Mouse (Mus musculus) megakaryocyte, adult 5-6 weeks (primary cell): Measurements from ENCODE around the gene Ccl4. TPM values are rescaled to one million over a fixed set of nuclear protein-coding genes. Genes with fewer than 3 reads are reported as not detected.

Source experiments
- ATAC-seq: 2 replicates; pipeline ENCODE4 v1.8.0; 2016; ENCODE audit warnings: mild to moderate bottlenecking, inconsistent platforms; ENCODE audit not compliant: poor library complexity, severe bottlenecking
- total RNA-seq, 2 experiments: library from RNA; stranded (forward) in 1 of 2; stranded (reverse) in 1 of 2; fragments of 153-499, 151-499 nt in 1 of 2; fragments of 221-1000, 200-1000 nt in 1 of 2; gene quantifications; 2 replicates each; pipeline versions ENCODE4 v1.2.3 to v1.2.4; 2015 to 2017

Ccl4 gene
- total RNA-seq, 2 experiments from 2014 or later = 51.5 to 59.5 TPM

- peak; percentile 64 for ATAC-seq
Measured at GRCm38 (mm10) chr11:83663532-83663931, 1.1 kb downstream of the Ccl4 start.

DNA sequence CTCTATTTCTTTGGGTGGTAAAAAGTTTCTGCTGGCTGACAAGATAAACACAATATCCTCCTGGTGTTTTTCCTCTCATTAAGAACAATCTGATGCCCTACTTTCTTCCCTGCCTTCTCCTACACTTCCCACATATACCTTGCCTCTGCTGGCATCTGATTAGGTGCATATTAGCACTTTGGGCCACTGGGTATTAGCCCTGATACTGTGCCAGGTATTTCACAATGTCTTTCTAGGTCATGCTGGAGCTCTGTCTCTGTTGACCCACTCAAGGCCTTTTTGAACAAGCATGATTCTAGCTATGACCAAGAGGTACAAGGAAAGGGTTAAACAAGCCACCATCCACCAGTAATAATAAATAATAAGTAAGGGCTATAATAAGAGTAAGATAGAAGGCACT lies 9.4 kb downstream of the Ccl4 start:
- no peak for ATAC-seq

DNA sequence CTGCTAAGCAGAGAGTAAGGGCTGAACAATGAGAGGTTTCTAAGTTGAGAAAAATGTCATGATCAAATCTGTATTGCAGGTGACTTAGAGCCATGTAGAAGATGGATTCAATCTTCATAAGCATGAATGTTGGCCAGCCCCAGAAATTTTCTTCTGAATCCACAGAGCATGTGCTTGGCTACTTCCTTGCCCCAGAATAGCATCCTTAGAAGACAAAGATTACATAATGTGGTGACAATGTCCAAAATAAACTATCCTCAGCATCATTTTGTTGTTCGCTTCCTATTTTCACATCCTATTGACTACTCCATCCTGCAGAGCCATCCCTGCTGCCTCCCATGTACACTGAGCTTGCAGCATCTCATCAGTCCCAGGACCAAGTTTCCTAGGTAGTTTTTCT lies 13.3 kb downstream of the Ccl4 start:
- ATAC-seq = peak; percentile 33; the same call in 1 of the 2 replicates

GRCm38 (mm10) chr11:83689918-83690317 lies 27.5 kb downstream of the Ccl4 start:
- no peak for ATAC-seq

GRCm38 (mm10) chr11:83692008-83692407 lies 29.6 kb downstream of the Ccl4 start:
- ATAC-seq = no peak

GRCm38 (mm10) chr11:83703705-83704104 lies 41.3 kb downstream of the Ccl4 start, which contains the start of gene Wfdc17:
Gene Wfdc17 (plus strand): TSS chr11:83703991.
- ATAC-seq = peak; percentile 89

- ATAC-seq = no peak
Measured at GRCm38 (mm10) chr11:83708715-83709114, 46.3 kb downstream of the Ccl4 start, which contains the start of gene Wfdc18. Gene Wfdc18 (plus strand): TSS chr11:83709015.

DNA sequence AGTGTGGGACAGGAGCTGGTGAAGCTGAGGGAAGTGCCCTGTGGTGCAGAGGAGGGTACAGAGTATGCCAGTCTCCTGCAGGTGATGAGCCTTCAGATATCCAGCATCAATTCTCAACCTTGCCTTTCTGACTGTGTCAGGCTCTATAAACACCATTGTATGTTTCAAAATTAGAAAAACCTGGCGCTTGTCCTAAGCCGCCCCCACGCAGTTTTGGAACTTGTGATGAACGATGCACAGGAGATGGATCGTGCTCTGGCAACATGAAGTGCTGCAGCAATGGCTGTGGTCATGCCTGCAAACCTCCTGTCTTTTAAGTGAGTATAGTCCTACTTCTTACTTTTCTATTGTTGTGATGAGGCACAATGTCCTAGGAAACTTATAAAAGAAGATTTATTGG lies 47.3 kb downstream of the Ccl4 start:
- no peak for ATAC-seq

- no peak for ATAC-seq
Measured at GRCm38 (mm10) chr11:83712671-83713070, 50.3 kb downstream of the Ccl4 start.

- ATAC-seq = peak; percentile 80
Measured at GRCm38 (mm10) chr11:83713925-83714324, 51.5 kb downstream of the Ccl4 start.

Other genes starting within 250 kb of the Ccl4 start
- not detected in 2 replicates for gene Gas2l2, start 233.1 kb upstream of the Ccl4 start, total RNA-seq (2015)
- gene Gas2l2, start 233.1 kb upstream of the Ccl4 start, total RNA-seq (2017) = not detected in 2 replicates
- 19.7 and 21.4 TPM in 2 replicates for gene 1700020L24Rik, start 224.9 kb upstream of the Ccl4 start, total RNA-seq (2015)
- gene 1700020L24Rik, start 224.9 kb upstream of the Ccl4 start, total RNA-seq (2017) = 44.8 and 55.4 TPM in 2 replicates
- 6.2 and 8.9 TPM in 2 replicates for gene Mmp28, start 199.5 kb upstream of the Ccl4 start, total RNA-seq (2015)
- 3.0 and 4.1 TPM in 2 replicates for gene Mmp28, start 199.5 kb upstream of the Ccl4 start, total RNA-seq (2017)
- gene Taf15, start 189.5 kb upstream of the Ccl4 start, total RNA-seq (2015) = 44.8 and 54.0 TPM in 2 replicates
- gene Taf15, start 189.5 kb upstream of the Ccl4 start, total RNA-seq (2017) = 37.4 and 39.2 TPM in 2 replicates
- gene Heatr9, start 140.4 kb upstream of the Ccl4 start, total RNA-seq (2015) = not detected in 2 replicates
- gene Heatr9, start 140.4 kb upstream of the Ccl4 start, total RNA-seq (2017) = not detected in 2 replicates
- gene Ccl5, start 132.1 kb upstream of the Ccl4 start, total RNA-seq (2015) = 32.1 and 70.7 TPM in 2 replicates
- gene Ccl5, start 132.1 kb upstream of the Ccl4 start, total RNA-seq (2017) = 7.2 and 11.1 TPM in 2 replicates
- 447 and 459 TPM in 2 replicates for gene Ccl9, start 83.9 kb upstream of the Ccl4 start, total RNA-seq (2015)
- gene Ccl9, start 83.9 kb upstream of the Ccl4 start, total RNA-seq (2017) = 282 and 303 TPM in 2 replicates
- 916 and 950 TPM in 2 replicates for gene Ccl6, start 69.5 kb upstream of the Ccl4 start, total RNA-seq (2015)
- gene Ccl6, start 69.5 kb upstream of the Ccl4 start, total RNA-seq (2017) = 592 and 639 TPM in 2 replicates
- gene Rpl9-ps1, start 17.0 kb upstream of the Ccl4 start, total RNA-seq (2015) = 1.0 TPM in 1 of 2 replicates, not detected in the other
- gene Rpl9-ps1, start 17.0 kb upstream of the Ccl4 start, total RNA-seq (2017) = not detected in 2 replicates
- 299 and 403 TPM in 2 replicates for gene Ccl3, start 13.2 kb upstream of the Ccl4 start, total RNA-seq (2015)
- gene Ccl3, start 13.2 kb upstream of the Ccl4 start, total RNA-seq (2017) = 184 and 222 TPM in 2 replicates
- 379 and 412 TPM in 2 replicates for gene Wfdc17, start 41.4 kb downstream of the Ccl4 start, total RNA-seq (2015)
- 127 and 155 TPM in 2 replicates for gene Wfdc17, start 41.4 kb downstream of the Ccl4 start, total RNA-seq (2017)
- gene Wfdc18, start 46.4 kb downstream of the Ccl4 start, total RNA-seq (2015) = 1.4 and 6.2 TPM in 2 replicates
- gene Wfdc18, start 46.4 kb downstream of the Ccl4 start, total RNA-seq (2017) = 1.3 and 3.9 TPM in 2 replicates
- gene Wfdc21, start 84.4 kb downstream of the Ccl4 start, total RNA-seq (2015) = 528 and 641 TPM in 2 replicates
- 492 and 635 TPM in 2 replicates for gene Wfdc21, start 84.4 kb downstream of the Ccl4 start, total RNA-seq (2017)
- 13.0 and 17.0 TPM in 2 replicates for gene Heatr6, start 91.1 kb downstream of the Ccl4 start, total RNA-seq (2015)
- gene Heatr6, start 91.1 kb downstream of the Ccl4 start, total RNA-seq (2017) = 13.2 and 19.8 TPM in 2 replicates
- gene Hnf1b, start 187.5 kb downstream of the Ccl4 start, total RNA-seq (2015) = not detected in 2 replicates
- gene Hnf1b, start 187.5 kb downstream of the Ccl4 start, total RNA-seq (2017) = not detected in 2 replicates